Mouse (Mus musculus) skeletal muscle tissue, postnatal 0 days (tissue): ENCODE results near the gene Sypl2. TPM values are rescaled to one million over a fixed set of nuclear protein-coding genes. Genes with fewer than 3 reads are reported as not detected.

Experiments used
- polyA plus RNA-seq: library from polyadenylated mRNA; unstranded; fragments of >200 nt; fragmentation: Nextera tagmentation; extraction: Ambion mirVana; gene quantifications from 2 replicates; pipeline ENCODE4 v1.2.1, GENCODE M21; 2015

The Sypl2 gene
- 204 and 213 TPM in 2 replicates for polyA plus RNA-seq

GRCm38 (mm10) chr3:108226558-108227350, at the start of gene Sypl2:
Sypl2 (minus strand) TSS chr3:108226648.

DNA sequence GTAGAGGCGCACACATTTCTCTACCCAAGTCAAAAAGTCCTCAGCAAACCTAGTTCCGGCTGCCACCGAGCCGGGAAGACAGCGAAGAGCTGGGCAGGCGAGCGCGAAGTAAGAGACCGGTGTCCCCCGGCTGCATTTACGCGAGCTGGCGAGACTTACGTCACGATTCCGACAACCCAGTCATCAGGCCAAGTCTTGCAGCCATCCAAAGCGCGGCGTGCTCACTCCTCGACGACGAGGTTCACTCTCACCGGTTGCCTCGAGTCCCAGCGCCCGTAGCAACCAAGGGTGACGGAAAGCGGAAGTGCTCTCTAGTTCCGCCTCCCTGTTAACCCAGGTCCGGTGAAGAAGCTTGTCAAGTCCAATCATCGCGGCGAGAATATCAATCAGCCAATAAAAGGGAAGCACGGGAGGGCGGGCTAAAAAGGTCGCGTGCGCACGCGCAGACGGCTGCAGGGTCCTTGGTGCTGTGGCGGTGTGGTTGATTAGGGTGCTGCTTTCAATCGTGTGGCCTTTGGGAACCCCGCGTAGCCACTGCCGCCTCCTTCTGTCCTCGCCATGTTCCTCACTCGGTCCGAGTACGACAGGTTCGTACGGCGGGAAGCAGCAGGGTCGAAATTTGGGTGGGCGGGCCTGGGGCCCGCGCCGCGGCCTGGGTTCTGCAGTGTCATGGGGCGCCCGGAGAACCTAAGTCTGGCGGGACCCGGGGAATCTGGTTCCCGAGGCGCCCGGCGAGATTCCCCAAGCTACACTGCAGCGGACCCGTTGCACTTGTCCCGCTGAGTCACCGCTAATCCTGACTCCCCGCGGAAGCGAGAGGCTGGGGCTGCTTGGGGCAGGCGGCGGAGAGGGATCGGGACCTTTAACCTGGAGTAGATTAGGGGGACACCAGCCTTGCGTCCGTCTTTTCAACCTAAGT, 30.5 kb upstream of the Sypl2 start, which contains the start of gene Psma5:
Gene Psma5, plus strand, starts transcription at position 208 of the 919 bp plus-strand sequence.

GRCm38 (mm10) chr3:108210771-108211139, 15.7 kb downstream of the Sypl2 start, which contains the start of gene Atxn7l2:
Atxn7l2 (minus strand) TSS chr3:108210934.

DNA sequence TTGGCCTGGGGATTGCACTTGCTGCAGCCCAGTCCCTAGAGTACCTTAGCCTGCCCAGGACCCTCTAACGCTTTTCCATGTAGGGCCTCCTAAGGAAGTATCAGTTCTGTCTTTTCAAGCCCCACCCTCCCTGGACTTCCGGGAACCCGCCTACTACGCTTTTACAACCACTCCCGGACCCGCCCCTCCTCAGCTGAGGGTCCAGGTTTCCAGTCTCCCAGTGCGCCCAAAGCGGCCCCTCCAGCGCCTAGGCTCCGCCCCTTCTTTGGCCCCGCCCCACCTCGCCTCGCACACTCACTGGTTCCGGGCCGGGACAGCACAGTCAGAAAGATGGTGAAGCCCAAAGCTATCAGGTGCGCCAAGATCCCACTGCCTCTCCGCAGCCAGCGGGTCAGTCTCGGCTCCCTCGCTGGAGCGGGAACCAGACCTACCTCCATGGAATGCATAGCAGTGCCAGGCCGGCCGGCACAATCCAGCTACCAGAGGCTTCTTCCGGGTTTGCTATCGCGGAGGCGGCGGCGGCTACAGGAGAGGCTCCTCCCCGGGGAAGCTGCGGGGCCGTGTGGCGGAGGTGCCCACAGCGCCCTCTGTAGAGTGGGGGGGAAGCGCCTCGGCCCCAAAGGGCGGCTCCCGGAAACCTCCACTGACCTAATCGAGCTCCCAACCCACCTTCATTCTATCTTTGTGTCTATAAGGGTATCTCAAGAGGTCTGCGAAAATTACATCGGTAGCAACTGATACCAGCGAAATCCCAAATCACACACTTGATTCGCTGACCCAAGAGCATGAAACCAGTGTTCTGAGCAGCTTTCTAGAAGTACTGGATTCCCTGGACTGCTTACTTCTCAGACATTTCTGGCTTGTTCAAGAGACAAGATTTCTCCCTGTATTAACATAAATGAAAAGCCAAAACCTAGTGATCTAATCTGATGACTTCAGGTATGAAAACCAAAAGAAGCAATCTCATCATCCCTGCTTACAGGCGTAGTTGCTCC, 25.8 kb downstream of the Sypl2 start, which contains the start of gene Cyb561d1:
Gene Cyb561d1, minus strand, starts transcription at position 884 of the 995 bp plus-strand sequence.

GRCm38 (mm10) chr3:108186098-108187047, 40.1 kb downstream of the Sypl2 start, which contains the start of gene Amigo1:
Amigo1 (plus strand) TSS chr3:108186335.

Other genes starting within 250 kb of the Sypl2 start
- 47.5 and 65.3 TPM in 2 replicates for gene Gstm2, start 240.2 kb downstream of the Sypl2 start, polyA plus RNA-seq
- 115 and 116 TPM in 2 replicates for gene Gstm1, start 208.7 kb downstream of the Sypl2 start, polyA plus RNA-seq
- gene Gstm4, start 181.8 kb downstream of the Sypl2 start, polyA plus RNA-seq = 10.6 and 12.4 TPM in 2 replicates
- gene Ampd2, start 140.0 kb downstream of the Sypl2 start, polyA plus RNA-seq = 10.6 and 13.3 TPM in 2 replicates
- gene Gnat2, start 133.9 kb downstream of the Sypl2 start, polyA plus RNA-seq = 0.22 and 0.27 TPM in 2 replicates
- 49.0 and 55.8 TPM in 2 replicates for gene Gnai3, start 80.5 kb downstream of the Sypl2 start, polyA plus RNA-seq
- 0.11 and 0.12 TPM in 2 replicates for gene Gpr61, start 71.8 kb downstream of the Sypl2 start, polyA plus RNA-seq
- 16.6 and 16.9 TPM in 2 replicates for gene Amigo1, start 40.3 kb downstream of the Sypl2 start, polyA plus RNA-seq
- 1.8 and 2.1 TPM in 2 replicates for gene Cyb561d1, start 25.4 kb downstream of the Sypl2 start, polyA plus RNA-seq
- 5.7 and 6.8 TPM in 2 replicates for gene Atxn7l2, start 15.7 kb downstream of the Sypl2 start, polyA plus RNA-seq
- 248 and 270 TPM in 2 replicates for gene Psma5, start 30.3 kb upstream of the Sypl2 start, polyA plus RNA-seq
- 10.5 and 11.2 TPM in 2 replicates for gene Sort1, start 57.4 kb upstream of the Sypl2 start, polyA plus RNA-seq
- gene Mybphl, start 138.3 kb upstream of the Sypl2 start, polyA plus RNA-seq = 0.29 and 0.33 TPM in 2 replicates
- 6.3 and 6.4 TPM in 2 replicates for gene Psrc1, start 157.2 kb upstream of the Sypl2 start, polyA plus RNA-seq
- 0.76 and 1.8 TPM in 2 replicates for gene Celsr2, start 188.9 kb upstream of the Sypl2 start, polyA plus RNA-seq
- 68.8 and 83.1 TPM in 2 replicates for gene Sars, start 218.6 kb upstream of the Sypl2 start, polyA plus RNA-seq